Mouse (Mus musculus): ENCODE measurements around the gene Gvin1. TPM values are rescaled to one million over a fixed set of nuclear protein-coding genes. Genes with fewer than 3 reads are reported as not detected.
A peak's percentile ranks its signal among the peaks of the same experiment; 100 is the strongest.
"Not testable (repeated sequence)": the region's sequence is repeated elsewhere in the genome, so short reads cannot be mapped to it uniquely, and the experiment has no call there.

Gene Gvin1
- polyA plus RNA-seq (2014; fragmentation: Nextera tagmentation; extraction: Ambion mirVana), result 0.31 TPM in 1 of 2 replicates, not detected in the other

DNA sequence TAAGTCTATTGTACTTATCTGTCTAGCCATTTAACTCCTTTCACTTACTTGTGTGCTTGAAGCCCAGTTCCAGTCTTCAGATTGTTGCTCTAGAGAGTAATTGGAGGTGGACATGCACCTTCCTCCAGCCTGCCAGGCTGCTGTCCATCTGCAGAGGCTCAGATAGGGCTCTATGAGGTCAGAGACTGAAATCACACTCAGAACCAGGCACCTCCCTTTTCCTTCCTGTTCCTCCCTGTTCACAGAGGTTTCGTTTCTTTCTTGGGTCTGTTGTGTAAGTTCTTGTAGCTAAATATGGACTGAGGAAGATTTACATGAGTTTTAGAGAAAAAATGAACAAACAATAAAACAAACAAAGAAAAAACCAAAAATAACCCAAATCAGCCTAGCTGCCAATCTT lies at the start of gene Gvin1:
Gene Gvin1 (minus strand): TSS at position 150 of the 400 bp plus-strand sequence.
- not testable (repeated sequence) for H3K27me3 ChIP-seq (ENCODE audit: control insufficient read depth, insufficient read depth, low read length); H3K4me3 ChIP-seq (ENCODE audit: low read depth, low read length); H3K4me1 ChIP-seq (ENCODE audit: control insufficient read depth, insufficient read depth, low read length); H3K36me3 ChIP-seq (replicated peaks; ENCODE audit: control insufficient read depth, insufficient read depth, low read depth, low read length); H3K4me2 ChIP-seq (ENCODE audit: low read depth, low read length); H3K27ac ChIP-seq (replicated peaks; ENCODE audit: low read depth, low read length); H3K9me3 ChIP-seq (replicated peaks; ENCODE audit: control insufficient read depth, low read length); DNase-seq (ENCODE audit: low spot score); ATAC-seq (replicated peaks; ENCODE audit: insufficient number of reproducible peaks, low FRiP score, low TSS enrichment, low read depth); H3K9ac ChIP-seq (replicated peaks; ENCODE audit: low read length)
- WGBS, result 60% methylated on average over 1 of the region's 1 CpGs

DNA sequence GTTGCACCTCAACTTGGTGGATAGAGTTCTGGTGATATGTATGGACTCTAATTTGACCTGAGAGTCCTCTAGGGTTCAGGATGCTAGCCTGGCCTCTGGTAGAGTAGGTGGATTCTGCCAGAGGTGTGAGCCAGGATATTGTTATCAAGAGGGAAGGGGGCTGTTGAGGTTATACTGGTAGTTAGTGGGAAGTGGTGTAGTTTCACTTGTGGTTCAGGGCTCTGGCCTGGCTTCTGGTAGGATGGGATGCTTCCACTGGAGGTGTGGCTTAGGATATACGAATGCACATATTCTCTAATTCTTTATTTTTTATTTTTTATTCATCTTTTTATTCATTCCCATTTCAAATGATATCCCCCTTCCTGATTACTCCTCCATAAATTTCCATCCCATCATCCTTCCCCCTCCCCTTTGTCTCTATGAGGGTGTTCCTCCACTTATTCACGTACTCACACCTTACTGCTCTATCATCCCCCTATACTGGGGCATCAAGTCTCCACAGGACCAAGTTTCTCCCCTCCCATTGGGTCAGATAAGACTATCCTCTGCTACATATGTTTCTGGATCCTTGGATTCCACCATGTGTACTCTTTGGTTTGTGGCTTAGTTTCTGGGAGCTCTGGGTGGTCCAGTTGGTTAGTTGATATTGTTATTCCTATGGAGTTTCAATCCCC lies 36.9 kb upstream of the Gvin1 start:
- no peaks in the 10 kb centered on the region for H3K9me3 ChIP-seq (replicated peaks; ENCODE audit: control insufficient read depth, low read length)
- WGBS, result 76% methylated on average over 2 of the region's 2 CpGs
- H3K4me1 ChIP-seq (ENCODE audit: control insufficient read depth, insufficient read depth, low read length), result no peaks in the 10 kb centered on the region
- H3K4me2 ChIP-seq (ENCODE audit: low read depth, low read length), result no peak overlapping the region
- H3K36me3 ChIP-seq (replicated peaks; ENCODE audit: control insufficient read depth, insufficient read depth, low read depth, low read length), result no peaks in the 10 kb centered on the region
- DNase-seq (ENCODE audit: low spot score), result no peak
- H3K27me3 ChIP-seq (ENCODE audit: control insufficient read depth, insufficient read depth, low read length), result no peaks in the 10 kb centered on the region
- H3K9ac ChIP-seq (replicated peaks; ENCODE audit: low read length), result no peak overlapping the region
- H3K27ac ChIP-seq (replicated peaks; ENCODE audit: low read depth, low read length), result no peak overlapping the region
- ATAC-seq (replicated peaks; ENCODE audit: insufficient number of reproducible peaks, low FRiP score, low TSS enrichment, low read depth), result 0 out of 2 replicates have a peak, but pooled peaks have one; percentile 52
- no peak overlapping the region for H3K4me3 ChIP-seq (ENCODE audit: low read depth, low read length)

DNA sequence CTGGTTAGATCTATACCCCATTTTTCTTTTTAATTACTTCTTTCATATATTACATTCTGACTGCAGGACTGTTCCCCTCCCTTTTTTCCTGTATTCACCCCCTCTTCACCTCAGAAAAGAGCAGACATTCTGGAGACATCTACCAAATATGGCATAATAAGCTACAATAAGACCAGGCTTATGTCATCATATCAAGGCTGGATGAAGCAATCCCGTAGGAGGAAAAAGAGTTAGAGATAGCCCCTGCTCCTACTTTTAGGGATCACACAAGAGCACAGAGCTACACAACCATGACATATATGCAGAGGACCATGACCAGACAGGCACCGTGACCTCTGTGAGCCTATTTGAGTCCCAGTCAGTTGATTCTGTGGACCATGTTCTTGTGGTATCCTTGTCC lies 33.8 kb upstream of the Gvin1 start:
- Histone ChIP-seq H3K36me3 (replicated peaks; ENCODE audit: control insufficient read depth, insufficient read depth, low read depth, low read length) (no peaks in the 10 kb centered on the region), H3K4me1 (ENCODE audit: control insufficient read depth, insufficient read depth, low read length) (no peaks in the 10 kb centered on the region), H3K4me2 (ENCODE audit: low read depth, low read length) (no peak overlapping the region), H3K9ac (replicated peaks; ENCODE audit: low read length) (no peak overlapping the region), H3K9me3 (replicated peaks; ENCODE audit: control insufficient read depth, low read length) (no peaks in the 10 kb centered on the region), H3K27me3 (ENCODE audit: control insufficient read depth, insufficient read depth, low read length) (no peaks in the 10 kb centered on the region), H3K27ac (replicated peaks; ENCODE audit: low read depth, low read length) (no peak overlapping the region), H3K4me3 (ENCODE audit: low read depth, low read length) (no peak overlapping the region)
- DNase-seq (ENCODE audit: low spot score) (no peak), ATAC-seq (replicated peaks; ENCODE audit: insufficient number of reproducible peaks, low FRiP score, low TSS enrichment, low read depth) (no peak)
- WGBS, result 85% methylated on average over 2 of the region's 2 CpGs

DNA sequence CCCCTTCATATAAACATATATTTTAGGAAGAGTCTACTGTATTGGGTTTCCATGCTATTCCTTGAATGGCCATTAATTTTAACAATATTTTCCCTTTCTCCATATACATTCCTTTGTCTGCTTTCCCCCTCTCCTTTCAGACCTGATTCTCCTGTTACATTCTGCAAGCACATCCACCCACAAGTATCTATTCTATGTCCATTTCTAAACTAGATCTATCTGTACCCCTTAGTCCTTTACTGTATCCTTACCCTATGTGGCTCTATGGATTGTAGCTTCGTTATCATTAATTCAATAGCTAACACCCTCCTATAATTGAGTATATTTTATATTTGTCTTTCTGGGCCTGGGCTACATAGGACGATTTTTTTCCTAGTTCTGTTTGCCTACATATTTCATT lies 33.1 kb upstream of the Gvin1 start:
- H3K9me3 ChIP-seq (replicated peaks; ENCODE audit: control insufficient read depth, low read length), result no peaks in the 10 kb centered on the region
- no peak overlapping the region for H3K27ac ChIP-seq (replicated peaks; ENCODE audit: low read depth, low read length)
- no peak overlapping the region for H3K4me2 ChIP-seq (ENCODE audit: low read depth, low read length)
- H3K4me1 ChIP-seq (ENCODE audit: control insufficient read depth, insufficient read depth, low read length), result no peaks in the 10 kb centered on the region
- H3K9ac ChIP-seq (replicated peaks; ENCODE audit: low read length), result no peak overlapping the region
- H3K36me3 ChIP-seq (replicated peaks; ENCODE audit: control insufficient read depth, insufficient read depth, low read depth, low read length), result no peaks in the 10 kb centered on the region
- DNase-seq (ENCODE audit: low spot score) (no peak), ATAC-seq (replicated peaks; ENCODE audit: insufficient number of reproducible peaks, low FRiP score, low TSS enrichment, low read depth) (no peak)
- 79% methylated on average over 2 of the region's 2 CpGs for WGBS
- H3K4me3 ChIP-seq (ENCODE audit: low read depth, low read length), result no peak overlapping the region
- H3K27me3 ChIP-seq (ENCODE audit: control insufficient read depth, insufficient read depth, low read length), result no peaks in the 10 kb centered on the region

DNA sequence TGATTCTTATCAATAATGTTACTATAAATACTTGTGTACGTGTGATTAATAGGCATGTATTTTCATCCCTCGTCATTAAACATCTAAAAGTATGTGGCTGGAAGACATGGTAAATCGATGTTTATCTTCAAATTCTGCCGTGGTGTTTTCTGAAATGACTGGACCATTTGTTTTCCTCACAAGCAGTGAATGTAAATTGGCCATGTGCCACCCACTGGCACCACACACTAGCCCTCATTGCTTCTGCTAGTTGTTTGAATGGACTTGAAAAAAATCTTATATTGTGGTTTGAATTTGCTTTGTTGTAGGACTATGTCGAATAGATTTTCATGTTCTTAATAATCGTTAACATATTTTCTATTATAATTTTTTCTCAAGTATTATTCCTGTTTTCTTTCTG lies 30.5 kb upstream of the Gvin1 start:
- H3K36me3 ChIP-seq (replicated peaks; ENCODE audit: control insufficient read depth, insufficient read depth, low read depth, low read length), result no peaks in the 10 kb centered on the region
- no peak overlapping the region for H3K27ac ChIP-seq (replicated peaks; ENCODE audit: low read depth, low read length)
- 85% methylated on average over 6 of the region's 6 CpGs for WGBS
- no peaks in the 10 kb centered on the region for H3K9me3 ChIP-seq (replicated peaks; ENCODE audit: control insufficient read depth, low read length)
- H3K4me2 ChIP-seq (ENCODE audit: low read depth, low read length), result no peak overlapping the region
- H3K4me1 ChIP-seq (ENCODE audit: control insufficient read depth, insufficient read depth, low read length), result no peaks in the 10 kb centered on the region
- no peak for DNase-seq (ENCODE audit: low spot score)
- no peaks in the 10 kb centered on the region for H3K27me3 ChIP-seq (ENCODE audit: control insufficient read depth, insufficient read depth, low read length)
- H3K4me3 ChIP-seq (ENCODE audit: low read depth, low read length), result no peak overlapping the region
- no peak for ATAC-seq (replicated peaks; ENCODE audit: insufficient number of reproducible peaks, low FRiP score, low TSS enrichment, low read depth)
- no peak overlapping the region for H3K9ac ChIP-seq (replicated peaks; ENCODE audit: low read length)

DNA sequence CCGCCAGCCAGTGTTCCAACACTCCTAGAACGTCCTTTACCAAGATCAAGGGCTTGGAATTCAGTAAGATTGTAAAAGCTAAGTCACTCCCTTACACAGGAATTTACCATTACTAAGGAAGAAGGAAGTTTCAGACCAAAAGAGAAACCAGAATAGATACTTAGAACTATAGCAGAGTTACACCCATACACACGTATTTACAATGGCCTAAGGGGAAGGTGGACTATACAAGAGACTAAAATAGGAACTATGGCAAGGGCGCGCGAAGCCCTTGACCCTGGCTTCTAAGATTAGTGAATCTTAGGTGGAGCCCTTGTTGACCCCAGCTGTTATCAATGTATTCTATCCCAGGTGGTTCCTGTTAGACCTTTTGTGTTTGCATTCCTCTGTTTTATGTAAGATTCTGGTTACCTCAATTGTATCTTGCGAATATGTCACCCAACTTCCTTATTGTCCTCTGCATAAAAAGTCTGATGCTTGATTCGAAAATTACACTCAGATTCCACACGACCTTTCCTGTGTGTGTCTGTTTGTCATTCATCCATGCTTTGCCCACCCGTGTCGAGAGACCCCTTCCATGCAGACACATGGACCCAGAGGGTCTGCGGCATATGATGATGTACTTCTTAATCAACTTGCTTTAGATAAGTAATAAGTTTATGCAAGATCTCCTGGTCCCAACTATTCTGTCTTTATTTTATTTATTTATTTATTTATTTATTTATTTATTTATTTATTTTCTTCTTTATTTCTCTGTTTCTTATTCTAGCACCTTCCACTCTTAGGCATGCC lies 25.6 kb upstream of the Gvin1 start:
- H3K27me3 ChIP-seq (ENCODE audit: control insufficient read depth, insufficient read depth, low read length); ATAC-seq (replicated peaks; ENCODE audit: insufficient number of reproducible peaks, low FRiP score, low TSS enrichment, low read depth); H3K27ac ChIP-seq (replicated peaks; ENCODE audit: low read depth, low read length); H3K4me1 ChIP-seq (ENCODE audit: control insufficient read depth, insufficient read depth, low read length); DNase-seq (ENCODE audit: low spot score); H3K4me2 ChIP-seq (ENCODE audit: low read depth, low read length); H3K4me3 ChIP-seq (ENCODE audit: low read depth, low read length); H3K36me3 ChIP-seq (replicated peaks; ENCODE audit: control insufficient read depth, insufficient read depth, low read depth, low read length); H3K9ac ChIP-seq (replicated peaks; ENCODE audit: low read length); H3K9me3 ChIP-seq (replicated peaks; ENCODE audit: control insufficient read depth, low read length): not testable (repeated sequence)
- WGBS, result 84% methylated on average over 12 of the region's 12 CpGs

DNA sequence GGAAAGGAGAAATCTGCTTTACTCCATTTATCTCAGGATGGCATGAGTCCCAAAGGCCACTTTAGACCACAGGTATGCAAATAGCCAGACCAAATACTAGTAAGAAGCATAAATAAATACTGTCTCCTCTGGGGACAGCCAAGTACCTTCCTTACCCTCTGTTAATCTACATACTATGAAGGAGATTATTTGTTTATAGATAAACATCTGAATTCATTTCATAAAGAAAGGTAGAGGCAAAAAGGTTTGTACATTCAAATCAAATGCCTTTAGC lies 22.0 kb upstream of the Gvin1 start:
- 0 out of 2 replicates have a peak, but pooled peaks cover 2% of the 10 kb centered on the region for H3K9me3 ChIP-seq (replicated peaks; ENCODE audit: control insufficient read depth, low read length)
- DNase-seq (ENCODE audit: low spot score) (no peak), ATAC-seq (replicated peaks; ENCODE audit: insufficient number of reproducible peaks, low FRiP score, low TSS enrichment, low read depth) (no peak)
- no peak overlapping the region for H3K9ac ChIP-seq (replicated peaks; ENCODE audit: low read length)
- no peaks in the 10 kb centered on the region for H3K36me3 ChIP-seq (replicated peaks; ENCODE audit: control insufficient read depth, insufficient read depth, low read depth, low read length)
- no peaks in the 10 kb centered on the region for H3K27me3 ChIP-seq (ENCODE audit: control insufficient read depth, insufficient read depth, low read length)
- no peak overlapping the region for H3K4me3 ChIP-seq (ENCODE audit: low read depth, low read length)
- no peak overlapping the region for H3K4me2 ChIP-seq (ENCODE audit: low read depth, low read length)
- no peak overlapping the region for H3K27ac ChIP-seq (replicated peaks; ENCODE audit: low read depth, low read length)
- H3K4me1 ChIP-seq (ENCODE audit: control insufficient read depth, insufficient read depth, low read length), result no peaks in the 10 kb centered on the region
